Comparison of ENCODE assay signal across 21 mouse cellular contexts in the genomic region with DNA sequence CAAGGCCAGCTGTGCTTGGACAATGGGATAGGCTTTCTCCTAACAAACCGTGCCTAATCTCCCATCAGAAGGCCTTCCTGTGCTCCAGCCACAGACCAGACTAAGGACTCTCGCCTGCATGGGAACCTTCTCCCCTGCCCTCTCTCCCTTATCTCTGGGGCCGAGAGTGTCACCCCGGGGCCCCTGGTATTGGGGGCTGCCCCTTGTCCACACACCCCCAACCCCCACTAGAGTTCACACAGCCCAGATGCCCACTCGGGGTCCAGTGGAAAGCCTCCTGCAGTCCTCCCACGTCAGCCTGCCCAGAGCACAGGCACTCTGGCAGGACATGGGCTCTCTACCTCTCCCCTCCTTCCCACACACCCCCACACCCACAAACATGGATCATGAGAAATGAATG. TPM values are rescaled to one million over a fixed set of nuclear protein-coding genes. Genes with fewer than 3 reads are reported as not detected.
DNase-seq lines count a peak whose midpoint lies in the region; ATAC-seq lines count a peak whose summit lies in the region.
"Had no signal": no experiment of that assay in that cellular context is flagged by ENCODE, and none has a peak within 500 bp of the region (broad histone marks: within the 10 kb centered on the region; RNA-seq: fewer than 3 reads in every experiment).

No protein-coding gene starts in this region.

- no peaks in the 10 kb centered on the region for H3K9me3 ChIP-seq in heart, embryonic 13.5 days
- H3K9me3 ChIP-seq in hindbrain, embryonic 16.5 days (ENCODE audit: control insufficient read depth, low read length): no peaks in the 10 kb centered on the region
- no peaks in the 10 kb centered on the region for H3K9me3 ChIP-seq in hindbrain, embryonic 12.5 days (replicated peaks)
- H3K9me3 ChIP-seq in neural tube, embryonic 13.5 days: no peaks in the 10 kb centered on the region
- no peaks in the 10 kb centered on the region for H3K9me3 ChIP-seq in midbrain, embryonic 13.5 days
- H3K9me3 ChIP-seq: forebrain, embryonic 10.5 days; limb, embryonic 13.5 days; neural tube, embryonic 15.5 days had no signal

- peaks cover 20% of the 10 kb centered on the region for H3K36me3 ChIP-seq in heart, embryonic 13.5 days
- H3K36me3 ChIP-seq in hindbrain, embryonic 16.5 days (ENCODE audit: control insufficient read depth, insufficient read depth, low read length): no peaks in the 10 kb centered on the region
- no peaks in the 10 kb centered on the region for H3K36me3 ChIP-seq in hindbrain, embryonic 12.5 days
- no peaks in the 10 kb centered on the region for H3K36me3 ChIP-seq in neural tube, embryonic 13.5 days
- H3K36me3 ChIP-seq in midbrain, embryonic 13.5 days: peaks cover 1% of the 10 kb centered on the region; the same call in 1 of the 2 replicates
- H3K36me3 ChIP-seq: neural tube, embryonic 15.5 days had no signal

- H3K27me3 ChIP-seq in heart, embryonic 13.5 days (replicated peaks): no peaks in the 10 kb centered on the region
- H3K27me3 ChIP-seq in hindbrain, embryonic 16.5 days (replicated peaks; ENCODE audit: control insufficient read depth, insufficient read depth, low read length): no peaks in the 10 kb centered on the region
- no peaks in the 10 kb centered on the region for H3K27me3 ChIP-seq in hindbrain, embryonic 12.5 days
- no peaks in the 10 kb centered on the region for H3K27me3 ChIP-seq in neural tube, embryonic 13.5 days
- H3K27me3 ChIP-seq in midbrain, embryonic 13.5 days: no peaks in the 10 kb centered on the region
- H3K27me3 ChIP-seq: limb, embryonic 13.5 days; neural tube, embryonic 15.5 days had no signal

- no peak; the same call in 1 of the 2 replicates for ATAC-seq in heart, embryonic 13.5 days (ENCODE audit: extremely low read depth, insufficient number of reproducible peaks, low FRiP score, low TSS enrichment)
- ATAC-seq in hindbrain, embryonic 16.5 days: 0 out of 2 replicates have a peak, but pooled peaks have one; percentile 4
- no peak; the same call in 1 of the 2 replicates for ATAC-seq in hindbrain, embryonic 12.5 days (ENCODE audit: low FRiP score)
- ATAC-seq in neural tube, embryonic 13.5 days (ENCODE audit: low read depth): peak; percentile 9; the same call in 1 of the 2 replicates
- no peak; the same call in 1 of the 2 replicates for ATAC-seq in midbrain, embryonic 13.5 days
- no peak for ATAC-seq in cerebellum, adult (ENCODE audit: insufficient number of reproducible peaks, low FRiP score, low TSS enrichment)
- ATAC-seq: forebrain, postnatal 0 days; lung, postnatal 0 days had no signal

- H3K4me3 ChIP-seq in heart, embryonic 13.5 days: no peak overlapping the region; the same call in 1 of the 2 replicates
- no peak overlapping the region for H3K4me3 ChIP-seq in hindbrain, embryonic 16.5 days (ENCODE audit: low read length)
- H3K4me3 ChIP-seq in hindbrain, embryonic 12.5 days: no peak overlapping the region
- H3K4me3 ChIP-seq in neural tube, embryonic 13.5 days: no peak overlapping the region
- no peak overlapping the region for H3K4me3 ChIP-seq in midbrain, embryonic 13.5 days (replicated peaks)
- H3K4me3 ChIP-seq: forebrain, embryonic 10.5 days; layer of hippocampus, adult 2 months; limb, embryonic 13.5 days; neural tube, embryonic 15.5 days had no signal

- H3K4me1 ChIP-seq in heart, embryonic 13.5 days: peaks cover 50% of the 10 kb centered on the region
- H3K4me1 ChIP-seq in hindbrain, embryonic 16.5 days (ENCODE audit: control insufficient read depth, insufficient read depth, low read depth, low read length): peaks cover 4% of the 10 kb centered on the region; the same call in 1 of the 2 replicates
- H3K4me1 ChIP-seq in hindbrain, embryonic 12.5 days: peaks cover 7% of the 10 kb centered on the region
- H3K4me1 ChIP-seq in neural tube, embryonic 13.5 days (replicated peaks): peaks cover 17% of the 10 kb centered on the region
- peaks cover 15% of the 10 kb centered on the region for H3K4me1 ChIP-seq in midbrain, embryonic 13.5 days (replicated peaks)

- no peak for DNase-seq in heart, postnatal 4 days
- no peak for DNase-seq in neural tube, embryonic 10.5 days (ENCODE audit: extremely low spot score, low spot score)
- DNase-seq: adrenal gland, adult 2 months; cerebellum, adult 8-10 months; forebrain, postnatal 0 days; kidney, adult 18-20 months; layer of hippocampus, postnatal 36 days; thymus, adult 18-20 months; thymus, postnatal 4 days had no signal

- H3K27ac ChIP-seq in heart, embryonic 13.5 days (replicated peaks): peak overlapping the region; percentile 83
- no peak overlapping the region for H3K27ac ChIP-seq in hindbrain, embryonic 16.5 days (ENCODE audit: low read depth, low read length)
- no peak overlapping the region for H3K27ac ChIP-seq in hindbrain, embryonic 12.5 days
- H3K27ac ChIP-seq in neural tube, embryonic 13.5 days (replicated peaks): no peak overlapping the region
- peak overlapping the region; percentile 30 for H3K27ac ChIP-seq in midbrain, embryonic 13.5 days
- H3K27ac ChIP-seq: forebrain, embryonic 10.5 days; kidney, postnatal 0 days; layer of hippocampus, adult 2 months; limb, embryonic 13.5 days; neural tube, embryonic 15.5 days had no signal

- peak overlapping the region; percentile 66 for H3K9ac ChIP-seq in heart, embryonic 13.5 days
- no peak overlapping the region for H3K9ac ChIP-seq in hindbrain, embryonic 16.5 days (ENCODE audit: low read depth, low read length)
- H3K9ac ChIP-seq in hindbrain, embryonic 12.5 days: no peak overlapping the region
- H3K9ac ChIP-seq in neural tube, embryonic 13.5 days: no peak overlapping the region
- no peak overlapping the region for H3K9ac ChIP-seq in midbrain, embryonic 13.5 days (replicated peaks)
- H3K9ac ChIP-seq: forebrain, postnatal 0 days; limb, embryonic 13.5 days; neural tube, embryonic 15.5 days had no signal

- H3K4me2 ChIP-seq in heart, embryonic 13.5 days: peak overlapping the region; percentile 52
- H3K4me2 ChIP-seq in hindbrain, embryonic 16.5 days (ENCODE audit: low read length): no peak overlapping the region
- H3K4me2 ChIP-seq in hindbrain, embryonic 12.5 days (replicated peaks): no peak overlapping the region
- no peak overlapping the region for H3K4me2 ChIP-seq in neural tube, embryonic 13.5 days
- H3K4me2 ChIP-seq in midbrain, embryonic 13.5 days (replicated peaks): no peak overlapping the region
- H3K4me2 ChIP-seq: limb, embryonic 13.5 days; neural tube, embryonic 15.5 days had no signal

- 14% methylated on average over 6 of the region's 6 CpGs for WGBS in heart, embryonic 13.5 days
- WGBS in hindbrain, embryonic 16.5 days: 46% methylated on average over 6 of the region's 6 CpGs
- WGBS in hindbrain, embryonic 12.5 days: 70% methylated on average over 6 of the region's 6 CpGs
- 50% methylated on average over 6 of the region's 6 CpGs for WGBS in neural tube, embryonic 13.5 days
- WGBS in midbrain, embryonic 13.5 days: 39% methylated on average over 6 of the region's 6 CpGs

RNA-seq across cellular contexts. Expression of gene Brd4, which starts 26.6 kb away (rescaled TPM):
- 58.8 and 64.2 TPM in 2 replicates for polyA plus RNA-seq in heart, embryonic 13.5 days (2015; fragmentation: Nextera tagmentation; extraction: Ambion mirVana)
- 10 to 100 TPM; 80.4 to 81.7 TPM for total RNA-seq in heart, postnatal 4 days (2021)
- 72.9 and 92.7 TPM in 2 replicates for polyA plus RNA-seq in hindbrain, embryonic 16.5 days (2015; fragmentation: Nextera tagmentation; extraction: Ambion mirVana)
- polyA plus RNA-seq in hindbrain, embryonic 12.5 days (2016; fragmentation: Nextera tagmentation; extraction: Ambion mirVana): 108 and 112 TPM in 2 replicates
- polyA plus RNA-seq in neural tube, embryonic 13.5 days (2015; fragmentation: Nextera tagmentation; extraction: Ambion mirVana): 87.7 and 101 TPM in 2 replicates
- polyA plus RNA-seq in midbrain, embryonic 13.5 days (2015; fragmentation: Nextera tagmentation; extraction: Ambion mirVana): 90.2 and 95.8 TPM in 2 replicates

Comparison
In these comparisons a context has a peak if more than half of its experiments do, and no peak if none do; other contexts are left out.
1. ATAC-seq: peak in hindbrain, embryonic 16.5 days (single experiment) and neural tube, embryonic 13.5 days (single experiment); none in heart, embryonic 13.5 days (single experiment), hindbrain, embryonic 12.5 days (single experiment), midbrain, embryonic 13.5 days (single experiment) and cerebellum, adult (single experiment).
2. H3K27ac ChIP-seq: peak in heart, embryonic 13.5 days (single experiment) and midbrain, embryonic 13.5 days (single experiment); none in hindbrain, embryonic 16.5 days (single experiment), hindbrain, embryonic 12.5 days (single experiment) and neural tube, embryonic 13.5 days (single experiment).